Mouse (Mus musculus) layer of hippocampus, adult 9-11 months (tissue): ENCODE results near the gene Sgsm2.
"Not testable (repeated sequence)": the region's sequence is repeated elsewhere in the genome, so short reads cannot be mapped to it uniquely, and the experiment has no call there.

Source experiments
- DNase-seq: peaks from one replicate; pipeline ENCODE4 v3.0.0; 2022

Gene Sgsm2

DNA sequence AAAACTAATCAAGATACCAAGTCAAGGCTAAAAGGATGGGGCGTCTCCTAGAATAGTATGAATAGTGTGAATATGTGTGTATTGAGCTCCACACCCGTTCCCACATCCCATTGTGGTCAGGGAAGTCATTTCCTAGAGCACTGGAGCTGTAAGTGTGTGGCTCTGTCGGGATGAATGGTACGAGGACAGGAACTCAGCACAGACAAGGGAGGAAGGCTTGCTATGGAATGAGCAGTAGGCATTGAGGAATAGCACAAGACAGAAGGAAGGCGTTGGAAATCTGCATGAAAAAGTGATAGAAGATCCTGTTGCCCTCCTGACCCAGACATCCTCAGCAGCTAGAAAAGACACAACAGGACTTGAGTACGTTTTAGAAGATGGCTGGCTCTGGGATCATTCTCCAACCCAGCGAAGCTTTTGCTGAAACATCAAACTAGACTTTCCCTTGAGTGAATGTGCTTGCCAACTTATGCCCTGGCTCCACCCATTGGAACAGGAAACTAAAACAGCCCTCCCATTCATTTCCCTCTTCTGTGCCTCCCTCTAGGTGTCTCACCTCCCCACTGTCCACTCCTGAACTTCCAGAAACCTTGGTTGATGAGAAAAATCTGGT lies 69.0 kb downstream of the Sgsm2 start:
- DNase-seq: no peak

DNA sequence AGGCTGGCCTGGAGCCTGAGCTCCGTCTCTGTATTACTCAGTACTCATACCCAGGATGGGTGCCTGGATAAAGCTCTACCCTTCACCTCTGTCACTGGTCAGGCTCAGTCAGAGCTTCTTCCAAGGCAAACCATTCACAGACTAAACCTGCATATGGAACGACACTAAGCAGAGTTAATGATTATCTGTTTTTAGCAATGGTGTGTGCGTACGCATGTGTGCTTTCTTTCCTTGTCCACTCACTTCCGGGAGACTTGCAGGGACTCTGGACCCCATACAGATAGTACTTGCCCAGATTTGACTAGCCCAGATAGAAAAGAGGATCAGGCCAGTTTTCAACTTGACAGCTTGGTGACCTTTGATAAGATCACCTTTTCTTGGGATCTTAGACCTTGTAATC lies 70.2 kb downstream of the Sgsm2 start:
- DNase-seq: no peak

DNA sequence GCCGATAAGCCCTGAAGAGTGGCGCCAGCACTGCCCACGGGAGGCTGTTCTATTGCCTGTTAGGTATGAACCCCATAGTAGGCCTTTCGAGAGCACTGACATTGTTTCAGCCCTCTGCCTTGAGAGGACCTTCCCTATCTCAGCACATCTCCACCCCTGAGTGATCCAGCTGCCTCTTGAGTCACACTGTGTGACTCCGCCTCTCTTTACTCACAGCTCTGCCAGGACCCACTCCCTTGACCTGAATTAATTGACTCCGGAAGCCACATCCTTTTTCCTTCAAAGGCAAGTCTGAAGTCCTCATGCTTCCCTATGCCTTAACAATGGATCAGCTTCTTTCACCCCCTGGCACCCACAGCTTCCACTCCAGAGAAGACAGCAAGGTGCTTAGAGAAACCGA lies 70.7 kb downstream of the Sgsm2 start:
- DNase-seq: no peak

DNA sequence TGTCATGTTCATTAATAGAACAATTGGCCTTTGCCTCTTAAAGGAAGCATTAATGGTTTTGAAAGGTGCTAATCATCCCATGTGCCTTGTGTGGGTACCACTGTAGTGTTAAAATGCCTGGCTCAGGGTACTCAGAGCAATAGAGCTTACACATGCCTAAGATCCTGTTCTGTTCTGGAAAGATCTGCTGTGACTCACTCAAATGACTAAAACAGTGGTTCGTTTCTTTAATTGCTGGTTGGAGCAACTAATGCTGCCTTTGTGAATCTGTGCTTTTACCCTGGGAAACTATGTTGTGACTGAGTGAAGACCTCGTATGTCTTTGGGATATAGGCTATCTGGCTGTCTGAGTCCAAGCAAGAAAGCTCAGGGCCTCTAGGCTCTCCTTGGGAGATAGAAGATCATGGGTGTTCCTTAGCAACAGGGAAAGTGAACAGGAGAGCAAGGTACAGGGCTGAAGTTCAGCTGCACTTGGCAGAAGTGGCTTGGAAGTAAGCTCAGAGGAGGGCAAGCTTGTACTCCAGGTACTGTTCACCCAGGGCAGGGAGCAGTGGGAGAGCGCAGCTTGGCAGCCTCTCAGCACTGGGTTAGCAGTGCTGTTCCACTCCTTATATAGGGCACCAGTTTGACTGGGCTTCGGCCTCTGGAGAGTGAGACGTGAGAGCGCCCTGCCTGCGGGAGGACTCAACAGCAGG lies 74.0 kb downstream of the Sgsm2 start:
- no peak for DNase-seq

DNA sequence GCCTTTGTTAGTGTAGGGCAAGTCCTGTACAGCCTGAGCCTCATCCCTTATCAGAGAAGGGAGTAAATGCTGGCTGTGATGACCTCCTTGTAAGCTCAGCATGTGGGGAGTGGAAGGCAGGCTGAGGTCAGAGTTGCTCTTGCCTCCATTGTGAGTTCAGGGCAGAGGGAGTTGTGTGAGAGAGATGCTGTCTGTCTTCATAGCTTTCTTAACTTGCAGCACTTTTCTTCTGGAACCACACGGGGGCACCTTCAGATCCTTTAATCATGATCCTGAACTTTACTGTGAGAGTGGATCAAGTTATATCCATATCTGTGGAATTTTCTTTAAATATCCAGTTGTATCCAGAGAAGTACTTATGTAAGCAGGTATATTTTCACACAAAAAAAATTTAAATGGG lies 75.4 kb downstream of the Sgsm2 start:
- DNase-seq: no peak

DNA sequence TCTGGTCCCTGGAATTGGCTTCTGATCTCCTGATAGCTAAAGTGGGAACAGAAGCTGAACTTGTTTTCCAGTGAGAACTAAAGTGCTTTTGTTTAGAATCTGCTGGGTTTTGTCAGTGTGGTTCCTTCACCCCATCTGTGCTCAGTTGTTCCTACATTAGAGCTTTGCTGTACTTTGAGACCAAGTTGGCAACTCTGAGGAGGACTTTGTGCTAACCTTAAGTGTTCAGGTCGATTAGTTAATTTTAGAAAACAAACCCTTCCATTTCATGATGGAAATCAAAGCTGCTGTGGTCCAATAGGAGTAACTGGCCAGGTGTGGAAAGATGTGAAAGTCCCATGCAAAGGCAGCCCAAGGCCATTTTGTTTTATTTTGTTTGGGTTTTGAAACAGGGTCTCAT lies 75.9 kb downstream of the Sgsm2 start:
- DNase-seq: no peak

DNA sequence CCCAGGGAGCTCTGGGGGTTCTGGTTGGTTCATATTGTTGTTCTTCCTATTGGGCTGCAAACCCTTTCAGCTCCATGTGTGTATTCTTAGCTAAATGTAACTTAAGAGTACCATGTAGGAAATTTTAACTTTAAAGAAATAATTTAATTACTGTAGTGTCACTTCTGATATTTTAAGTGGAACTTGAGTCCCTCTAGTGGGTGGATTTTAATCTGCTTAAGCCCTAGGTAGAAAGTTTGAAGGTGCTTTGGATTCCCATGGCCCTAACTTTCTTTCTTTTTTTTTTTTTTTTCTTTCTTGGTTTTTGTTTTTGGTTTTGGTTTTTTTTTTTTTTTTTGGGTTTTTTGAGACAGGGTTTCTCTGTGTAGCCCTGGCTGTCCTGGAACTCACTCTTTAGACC lies 81.1 kb downstream of the Sgsm2 start:
- no peak for DNase-seq

DNA sequence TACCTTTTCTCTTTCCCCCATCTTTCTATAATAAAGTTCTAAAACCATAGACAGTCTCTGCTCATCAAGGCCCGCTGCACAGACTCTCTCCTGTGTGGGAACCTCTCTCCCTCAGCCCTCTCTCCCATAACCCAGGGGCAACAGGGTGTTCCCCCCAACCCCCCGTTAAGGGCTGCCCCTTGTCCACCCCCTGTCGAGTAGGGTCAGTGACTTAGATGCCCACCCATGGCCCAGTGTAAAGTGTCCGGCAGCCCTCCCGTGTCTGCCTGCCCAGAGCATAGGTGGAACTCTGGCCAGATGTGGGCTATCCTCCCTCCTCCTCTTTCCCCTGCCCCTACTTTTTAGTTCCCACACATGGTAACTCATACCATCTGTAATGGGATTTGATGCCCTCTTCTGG lies 85.3 kb downstream of the Sgsm2 start:
- no peak for DNase-seq

DNA sequence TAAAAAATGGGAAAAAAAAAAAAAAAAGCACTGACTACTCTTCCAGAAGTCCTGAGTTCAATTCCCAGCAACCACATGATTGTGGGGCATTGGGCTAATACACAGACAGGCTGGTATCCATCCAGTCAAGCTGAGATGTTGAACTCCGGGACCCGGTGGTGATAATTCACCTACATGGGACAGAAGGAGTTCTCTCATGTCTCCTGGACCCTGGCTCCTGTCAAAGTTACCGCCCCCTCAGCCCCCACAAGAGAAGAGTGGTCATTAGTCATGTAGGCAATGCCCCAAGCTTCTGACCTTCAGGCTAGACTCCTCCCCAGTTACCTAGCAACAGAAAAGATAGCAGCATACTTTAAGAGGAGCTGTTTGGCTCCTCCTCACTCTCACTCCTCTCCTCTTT lies 85.8 kb downstream of the Sgsm2 start:
- DNase-seq: not testable (repeated sequence)

DNA sequence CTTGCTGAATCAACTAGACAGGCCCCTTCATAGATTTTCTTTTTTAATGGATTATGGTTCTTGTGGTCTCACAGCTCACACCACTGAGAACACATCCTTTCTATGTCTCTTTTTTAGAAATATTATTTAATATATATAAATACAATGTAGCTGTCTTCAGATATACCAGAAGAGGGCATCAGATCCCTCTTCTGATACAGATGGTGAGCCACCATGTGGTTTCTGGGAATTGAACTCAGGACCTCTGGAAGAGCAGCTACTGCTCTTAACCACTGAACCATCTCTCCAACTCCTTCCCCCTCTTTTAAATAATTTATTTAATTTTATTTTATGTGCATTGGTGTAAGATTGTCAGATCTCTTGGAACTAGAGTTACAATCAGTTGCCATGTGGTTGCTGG lies 86.7 kb downstream of the Sgsm2 start:
- DNase-seq: no peak

DNA sequence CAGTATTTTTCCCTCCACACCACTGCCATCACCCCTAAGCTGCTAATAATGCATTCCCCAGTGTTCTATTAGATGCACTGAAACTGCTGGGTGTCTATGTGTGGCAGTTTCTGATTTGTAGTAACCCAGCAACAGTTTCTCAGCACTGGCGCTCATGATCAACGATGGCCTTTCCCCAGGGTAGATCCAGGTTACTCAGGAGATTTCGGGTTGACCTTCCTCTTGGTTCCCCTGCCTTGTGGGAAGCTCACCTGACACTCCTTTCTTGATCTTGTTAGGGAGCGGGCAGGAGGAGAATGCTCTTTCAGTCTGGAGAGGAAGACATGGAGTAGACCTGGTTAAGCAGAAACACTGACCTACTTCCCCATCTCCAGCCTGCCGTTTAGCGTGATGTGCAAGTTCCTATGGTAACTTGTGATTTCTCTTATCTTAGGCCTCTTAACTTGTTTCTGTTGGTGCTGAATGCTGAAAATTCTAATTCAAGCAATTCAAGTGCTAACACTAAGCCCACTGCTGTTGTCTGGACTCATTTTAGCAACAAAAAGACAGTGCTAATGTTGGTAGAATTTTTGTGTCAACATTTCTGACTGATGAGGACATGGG lies 88.5 kb downstream of the Sgsm2 start:
- DNase-seq: no peak

DNA sequence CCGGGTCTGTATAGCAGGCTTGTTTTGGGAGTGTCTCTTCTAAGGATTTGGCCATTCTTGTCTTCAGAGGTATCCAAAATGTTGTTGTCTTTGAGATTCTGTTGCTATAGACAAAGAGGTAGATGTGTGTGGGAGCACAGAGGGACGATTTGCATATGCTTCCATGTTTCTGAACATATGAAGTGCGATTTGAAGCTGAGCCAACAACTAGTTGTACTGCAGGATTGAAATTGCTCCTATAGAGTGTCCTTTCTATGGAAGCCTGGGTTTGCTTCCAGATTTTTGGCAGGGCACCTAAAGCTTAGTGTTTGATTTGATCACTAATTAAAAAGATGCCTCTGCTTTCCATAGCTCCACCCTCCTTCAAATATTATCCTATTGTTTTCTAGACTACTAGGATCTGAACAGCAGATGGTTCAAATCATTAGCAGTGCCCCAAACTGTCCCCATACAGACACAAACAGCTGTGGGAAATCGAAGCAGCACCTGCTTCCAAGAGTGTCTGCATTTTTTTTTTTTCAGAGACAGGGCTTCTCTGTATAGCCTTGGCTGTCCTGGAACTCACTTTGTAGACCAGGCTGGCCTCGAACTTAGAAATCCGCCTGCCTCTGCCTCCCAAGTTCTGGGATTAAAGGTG lies 89.5 kb downstream of the Sgsm2 start:
- DNase-seq: no peak

DNA sequence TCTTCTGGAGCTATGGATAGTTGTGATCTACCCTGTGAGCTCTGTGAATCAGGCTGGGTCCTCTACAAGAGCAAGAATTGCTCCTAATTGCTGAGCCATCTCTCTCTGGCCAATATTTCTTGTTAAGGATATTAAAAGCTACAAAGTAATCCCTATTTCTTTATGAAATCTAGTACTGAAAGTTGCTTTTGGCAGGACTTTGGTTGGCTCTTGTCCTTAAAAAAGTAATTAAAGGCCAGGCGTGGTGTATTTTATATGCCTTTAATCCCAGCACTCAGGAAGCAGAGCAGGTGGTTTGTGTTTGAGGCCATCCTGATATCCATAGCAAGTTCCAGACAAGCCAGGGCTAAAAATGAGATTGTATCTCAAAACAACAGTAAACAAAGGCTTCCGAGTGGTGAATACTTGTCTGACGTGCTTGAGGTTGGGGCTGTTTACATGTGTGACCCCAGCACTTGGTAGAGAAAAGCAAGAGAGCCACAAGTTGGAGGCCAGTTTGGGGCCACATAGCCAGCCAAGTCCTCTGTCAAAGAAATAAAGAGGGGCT lies 92.7 kb downstream of the Sgsm2 start:
- DNase-seq: no peak

DNA sequence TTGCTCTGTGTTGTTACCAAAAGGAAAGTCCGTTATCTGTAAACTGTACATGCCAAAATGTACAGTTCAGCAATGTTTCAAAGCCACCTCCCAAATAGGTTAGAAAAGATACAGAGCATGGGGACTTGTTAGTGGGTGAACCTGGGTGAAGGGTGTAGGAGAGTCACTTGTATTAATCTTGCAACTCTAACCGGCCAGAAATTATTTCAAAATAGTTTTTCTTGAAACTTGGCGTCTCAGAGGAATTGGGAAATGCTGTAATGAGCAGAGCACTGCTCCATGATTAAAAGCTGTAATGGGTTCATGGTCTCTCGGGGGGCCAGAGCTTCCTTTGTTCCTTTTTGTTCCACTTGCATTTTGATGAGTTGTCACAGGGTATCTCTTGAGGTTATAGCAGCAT lies 96.2 kb downstream of the Sgsm2 start:
- DNase-seq: no peak
